Mouse (Mus musculus): ENCODE measurements around the gene Dock1.

The Dock1 gene

GRCm38 (mm10) chr7:134773761-134774415 is 103.4 kb downstream of the Dock1 start:
- Histone ChIP-seq H3K27me3 (ENCODE audit: insufficient read depth, low read length) (no peaks in the 10 kb centered on the region), H3K4me3 (replicated peaks; ENCODE audit: low read length) (no peak overlapping the region), H3K9me3 (ENCODE audit: low read length) (no peaks in the 10 kb centered on the region), H3K4me1 (replicated peaks; ENCODE audit: low read depth, low read length) (peaks cover 77% of the 10 kb centered on the region), H3K36me3 (ENCODE audit: insufficient read depth, low read length) (peaks cover 84% of the 10 kb centered on the region)
- TF ChIP-seq NANOG (IDR thresholded peaks at IDR 0.05; ENCODE audit: borderline replicate concordance, low read length), result no peak
- TF ChIP-seq POU5F1 (IDR thresholded peaks at IDR 0.05; ENCODE audit: borderline replicate concordance, low read length), result no peak
- no peak for TF ChIP-seq CTCF (conservative IDR thresholded peaks at IDR 0.05; ENCODE audit: low read length)

GRCm38 (mm10) chr7:134774468-134775162 is 104.2 kb downstream of the Dock1 start:
- Histone ChIP-seq H3K4me3 (replicated peaks; ENCODE audit: low read length) (no peak overlapping the region), H3K9me3 (ENCODE audit: low read length) (no peaks in the 10 kb centered on the region), H3K36me3 (ENCODE audit: insufficient read depth, low read length) (peaks cover 83% of the 10 kb centered on the region), H3K27me3 (ENCODE audit: insufficient read depth, low read length) (no peaks in the 10 kb centered on the region), H3K4me1 (replicated peaks; ENCODE audit: low read depth, low read length) (peaks cover 76% of the 10 kb centered on the region)
- TF ChIP-seq CTCF (conservative IDR thresholded peaks at IDR 0.05; ENCODE audit: low read length) (no peak), POU5F1 (IDR thresholded peaks at IDR 0.05; ENCODE audit: borderline replicate concordance, low read length) (no peak), NANOG (IDR thresholded peaks at IDR 0.05; ENCODE audit: borderline replicate concordance, low read length) (no peak)

GRCm38 (mm10) chr7:134775671-134776070 is 105.2 kb downstream of the Dock1 start:
- Histone ChIP-seq H3K27me3 (ENCODE audit: insufficient read depth, low read length) (no peaks in the 10 kb centered on the region), H3K9me3 (ENCODE audit: low read length) (no peaks in the 10 kb centered on the region), H3K4me1 (replicated peaks; ENCODE audit: low read depth, low read length) (peaks cover 69% of the 10 kb centered on the region), H3K36me3 (ENCODE audit: insufficient read depth, low read length) (peaks cover 84% of the 10 kb centered on the region), H3K4me3 (replicated peaks; ENCODE audit: low read length) (no peak overlapping the region)
- no peak for TF ChIP-seq POU5F1 (IDR thresholded peaks at IDR 0.05; ENCODE audit: borderline replicate concordance, low read length)
- TF ChIP-seq NANOG (IDR thresholded peaks at IDR 0.05; ENCODE audit: borderline replicate concordance, low read length), result no peak
- TF ChIP-seq CTCF (conservative IDR thresholded peaks at IDR 0.05; ENCODE audit: low read length), result no peak

GRCm38 (mm10) chr7:134776306-134776705 is 105.9 kb downstream of the Dock1 start:
- Histone ChIP-seq H3K9me3 (ENCODE audit: low read length) (no peaks in the 10 kb centered on the region), H3K36me3 (ENCODE audit: insufficient read depth, low read length) (peaks cover 85% of the 10 kb centered on the region), H3K27me3 (ENCODE audit: insufficient read depth, low read length) (no peaks in the 10 kb centered on the region), H3K4me1 (replicated peaks; ENCODE audit: low read depth, low read length) (peaks cover 65% of the 10 kb centered on the region), H3K4me3 (replicated peaks; ENCODE audit: low read length) (no peak overlapping the region)
- TF ChIP-seq CTCF (conservative IDR thresholded peaks at IDR 0.05; ENCODE audit: low read length) (no peak), NANOG (IDR thresholded peaks at IDR 0.05; ENCODE audit: borderline replicate concordance, low read length) (no peak), POU5F1 (IDR thresholded peaks at IDR 0.05; ENCODE audit: borderline replicate concordance, low read length) (no peak)

- no peaks in the 10 kb centered on the region for H3K9me3 ChIP-seq (ENCODE audit: low read length)
- peaks cover 82% of the 10 kb centered on the region for H3K36me3 ChIP-seq (ENCODE audit: insufficient read depth, low read length)
- H3K4me1 ChIP-seq (replicated peaks; ENCODE audit: low read depth, low read length), result peaks cover 45% of the 10 kb centered on the region
- no peak overlapping the region for H3K4me3 ChIP-seq (replicated peaks; ENCODE audit: low read length)
- no peaks in the 10 kb centered on the region for H3K27me3 ChIP-seq (ENCODE audit: insufficient read depth, low read length)
- TF ChIP-seq CTCF (conservative IDR thresholded peaks at IDR 0.05; ENCODE audit: low read length) (no peak), POU5F1 (IDR thresholded peaks at IDR 0.05; ENCODE audit: borderline replicate concordance, low read length) (no peak)
These were observed 109.3 kb downstream of the Dock1 start for GRCm38 (mm10) chr7:134779761-134780160.

GRCm38 (mm10) chr7:134787110-134787509 is 116.7 kb downstream of the Dock1 start:
- peaks cover 85% of the 10 kb centered on the region for H3K36me3 ChIP-seq (ENCODE audit: insufficient read depth, low read length)
- H3K27me3 ChIP-seq (ENCODE audit: insufficient read depth, low read length), result no peaks in the 10 kb centered on the region
- no peak for TF ChIP-seq POU5F1 (IDR thresholded peaks at IDR 0.05; ENCODE audit: borderline replicate concordance, low read length)
- TF ChIP-seq NANOG (IDR thresholded peaks at IDR 0.05; ENCODE audit: borderline replicate concordance, low read length), result no peak
- TF ChIP-seq CTCF (conservative IDR thresholded peaks at IDR 0.05; ENCODE audit: low read length), result no peak
- no peaks in the 10 kb centered on the region for H3K9me3 ChIP-seq (ENCODE audit: low read length)
- H3K4me1 ChIP-seq (replicated peaks; ENCODE audit: low read depth, low read length), result peaks cover 18% of the 10 kb centered on the region
- no peak overlapping the region for H3K4me3 ChIP-seq (replicated peaks; ENCODE audit: low read length)

- Histone ChIP-seq H3K27me3 (ENCODE audit: insufficient read depth, low read length) (no peaks in the 10 kb centered on the region), H3K36me3 (ENCODE audit: insufficient read depth, low read length) (peaks cover 62% of the 10 kb centered on the region), H3K4me1 (replicated peaks; ENCODE audit: low read depth, low read length) (no peaks in the 10 kb centered on the region), H3K9me3 (ENCODE audit: low read length) (no peaks in the 10 kb centered on the region), H3K4me3 (replicated peaks; ENCODE audit: low read length) (no peak overlapping the region)
- no peak for TF ChIP-seq CTCF (conservative IDR thresholded peaks at IDR 0.05; ENCODE audit: low read length)
- TF ChIP-seq POU5F1 (IDR thresholded peaks at IDR 0.05; ENCODE audit: borderline replicate concordance, low read length), result no peak
- no peak for TF ChIP-seq NANOG (IDR thresholded peaks at IDR 0.05; ENCODE audit: borderline replicate concordance, low read length)
These were observed 124.4 kb downstream of the Dock1 start for GRCm38 (mm10) chr7:134794889-134795288.

GRCm38 (mm10) chr7:134800079-134800478 is 129.6 kb downstream of the Dock1 start:
- no peaks in the 10 kb centered on the region for H3K4me1 ChIP-seq (replicated peaks; ENCODE audit: low read depth, low read length)
- TF ChIP-seq POU5F1 (IDR thresholded peaks at IDR 0.05; ENCODE audit: borderline replicate concordance, low read length) (no peak), NANOG (IDR thresholded peaks at IDR 0.05; ENCODE audit: borderline replicate concordance, low read length) (no peak), CTCF (conservative IDR thresholded peaks at IDR 0.05; ENCODE audit: low read length) (no peak)
- H3K9me3 ChIP-seq (ENCODE audit: low read length), result no peaks in the 10 kb centered on the region
- H3K27me3 ChIP-seq (ENCODE audit: insufficient read depth, low read length), result no peaks in the 10 kb centered on the region
- no peak overlapping the region for H3K4me3 ChIP-seq (replicated peaks; ENCODE audit: low read length)
- peaks cover 46% of the 10 kb centered on the region for H3K36me3 ChIP-seq (ENCODE audit: insufficient read depth, low read length)

All from E14TG2a.4 (cell line).